Mouse (Mus musculus) left cerebral cortex, postnatal 10 days (tissue): ENCODE data around the gene Tpst1. TPM values are rescaled to one million over a fixed set of nuclear protein-coding genes. Genes with fewer than 3 reads are reported as not detected.

Experiments
- DNase-seq, 2 experiments: peaks; one replicate each; pipeline ENCODE4 v3.0.0; 2021 to 2022; ENCODE audit warnings: low spot score in 2 of 2, mixed read lengths in 1 of 2; ENCODE audit errors: extremely low spot score in 1 of 2
- intact Hi-C: fragments of 180-260 bp; cut with DNase I; formaldehyde crosslinking; loops from one replicate; pipeline ENCODE4 v1.15.1; 2025
- total RNA-seq, 2 experiments: library from RNA; stranded (reverse); gene quantifications; 2 replicates each; pipeline ENCODE4 v1.2.3; 2021

The Tpst1 gene
- total RNA-seq, 2 experiments from 2014 or later: 35.5 to 37.1 TPM

DNA sequence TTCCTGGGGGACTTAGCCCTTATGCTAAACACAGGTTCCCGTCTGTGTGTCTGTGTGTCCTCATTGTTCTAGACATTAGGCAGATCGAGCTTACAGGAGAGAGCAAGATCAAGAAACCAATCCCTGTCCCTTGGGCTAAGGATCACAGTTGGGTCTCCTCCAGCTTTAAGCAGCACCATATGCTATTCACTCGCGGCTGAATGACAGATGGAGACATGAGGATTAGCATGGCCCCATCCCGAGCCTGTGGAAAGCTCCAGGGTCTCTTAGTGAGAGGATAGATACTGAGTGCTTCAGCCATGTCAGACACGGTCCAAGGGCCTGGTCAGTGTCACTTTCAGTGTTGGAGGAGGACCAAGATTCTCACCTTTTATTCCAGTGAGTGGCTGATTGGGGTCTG lies 22.7 kb upstream of the Tpst1 start:
- intact Hi-C loops: no loop called here
- DNase-seq: no peak

DNA sequence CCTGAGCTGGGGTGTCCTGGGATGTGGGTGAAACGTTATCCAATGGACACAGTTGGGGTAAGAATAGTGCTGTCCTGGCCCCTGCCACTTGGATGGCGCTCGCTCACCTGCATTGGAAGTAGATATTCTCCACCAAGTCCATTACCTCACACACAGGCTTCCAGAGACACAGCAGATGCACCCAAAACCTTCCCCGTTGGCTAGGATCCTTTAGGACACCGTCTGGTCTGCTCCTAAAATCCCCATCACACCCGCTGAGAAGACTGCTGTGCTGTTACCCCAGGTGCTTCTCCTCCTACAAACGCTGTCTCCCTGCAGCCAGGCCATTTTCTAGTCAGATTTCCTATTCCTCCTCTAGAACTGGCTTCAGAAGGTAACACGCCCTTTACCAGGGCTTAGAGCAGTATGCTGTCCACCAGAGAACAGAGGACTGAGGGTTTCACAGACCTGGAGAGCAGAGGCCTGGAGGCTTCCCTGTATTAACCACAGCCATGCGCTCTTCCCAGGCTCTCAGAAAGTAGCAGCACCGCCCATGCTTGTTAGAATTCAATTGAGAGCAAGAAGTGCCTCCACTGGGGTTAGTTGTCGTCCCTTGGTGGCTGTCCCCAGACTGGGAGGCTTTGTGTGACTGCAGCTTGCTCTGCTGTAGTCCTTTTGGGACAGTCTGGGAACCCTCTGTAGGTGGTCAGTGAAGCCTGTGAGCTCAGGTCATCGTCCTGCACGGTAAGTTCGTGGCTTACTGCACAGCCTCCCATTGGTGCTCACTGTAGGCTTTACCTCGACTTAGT lies 21.9 kb upstream of the Tpst1 start:
- no peak for DNase-seq
- intact Hi-C loops: no loop called here

DNA sequence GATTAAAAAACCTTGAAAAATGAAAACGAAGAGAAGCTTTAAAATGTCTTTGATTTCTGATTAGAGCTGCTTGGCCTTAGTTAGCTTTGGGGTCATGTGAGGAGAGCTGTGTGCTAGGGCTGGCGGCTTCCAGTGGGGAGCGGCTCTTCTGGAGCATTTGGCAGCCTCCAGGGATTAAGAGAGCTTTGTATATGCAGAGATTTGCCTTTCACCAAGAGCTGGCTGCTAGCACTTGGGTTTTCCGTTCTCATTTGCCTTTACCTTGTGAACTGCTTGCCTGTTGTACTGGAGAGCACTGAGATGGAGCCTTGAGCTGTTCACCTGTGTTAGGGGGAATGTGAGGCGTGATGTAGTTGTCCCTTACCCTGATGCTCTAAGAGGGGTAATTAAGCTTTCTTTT lies 20.6 kb upstream of the Tpst1 start:
- intact Hi-C loops: no loop called here
- DNase-seq: no peak

- intact Hi-C loops: no loop called here
- no peak for DNase-seq
Measured at GRCm38 (mm10) chr5:130052955-130053354, 20.2 kb upstream of the Tpst1 start.

DNA sequence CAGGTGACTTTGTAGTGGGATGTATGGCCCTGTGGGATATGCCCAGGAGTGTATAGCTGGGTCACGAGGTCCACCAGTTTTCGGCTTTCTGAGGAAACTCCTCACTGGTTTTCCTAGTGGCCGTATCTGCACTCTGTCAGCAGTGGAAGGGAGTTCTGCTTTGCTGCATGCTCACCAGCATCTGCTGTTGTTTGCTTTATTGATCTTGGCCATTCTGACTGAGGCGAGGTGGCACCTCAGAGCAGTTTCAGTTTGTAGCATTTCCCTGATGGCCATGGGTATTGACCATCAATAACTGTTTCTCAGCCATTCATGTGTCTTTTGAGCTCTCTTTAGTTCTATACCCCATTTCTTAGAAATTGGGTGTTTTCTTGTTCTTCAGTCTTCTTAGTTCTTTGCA lies 17.4 kb upstream of the Tpst1 start:
- intact Hi-C loops: no loop called here
- no peak for DNase-seq

- intact Hi-C loops: no loop called here
- DNase-seq: no peak
Measured at GRCm38 (mm10) chr5:130056303-130056702, 16.8 kb upstream of the Tpst1 start.

- intact Hi-C loops: no loop called here
- peak in 1 of 2 experiments; percentile 57 for DNase-seq
Measured at GRCm38 (mm10) chr5:130059413-130060328, 13.5 kb upstream of the Tpst1 start.

DNA sequence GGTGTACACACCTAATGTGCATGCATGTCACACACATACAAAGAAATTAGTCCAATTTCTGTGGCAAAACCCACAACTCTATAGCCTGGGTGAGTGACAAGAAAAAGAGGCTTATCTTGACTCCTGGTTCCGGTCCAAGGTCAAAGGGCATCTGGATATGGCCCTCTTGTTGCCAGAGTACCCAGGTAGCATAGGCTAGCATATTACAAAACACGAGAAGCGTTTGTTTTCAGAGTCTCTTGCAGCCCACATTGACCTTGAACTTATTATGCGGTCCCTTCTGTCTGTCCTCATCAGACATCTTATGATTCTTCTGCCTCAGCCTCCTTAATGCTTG lies 12.8 kb upstream of the Tpst1 start:
- intact Hi-C loops: no loop called here
- no peak for DNase-seq

GRCm38 (mm10) chr5:130062096-130062495 lies 11.0 kb upstream of the Tpst1 start:
- peak in 1 of 2 experiments; percentile 33 for DNase-seq
- intact Hi-C loops: no loop called here

- intact Hi-C loops: no loop called here
- DNase-seq: no peak
Measured at GRCm38 (mm10) chr5:130063760-130064159, 9.4 kb upstream of the Tpst1 start.

GRCm38 (mm10) chr5:130065579-130065978 lies 7.5 kb upstream of the Tpst1 start:
- DNase-seq: no peak
- intact Hi-C loops: no loop called here

DNA sequence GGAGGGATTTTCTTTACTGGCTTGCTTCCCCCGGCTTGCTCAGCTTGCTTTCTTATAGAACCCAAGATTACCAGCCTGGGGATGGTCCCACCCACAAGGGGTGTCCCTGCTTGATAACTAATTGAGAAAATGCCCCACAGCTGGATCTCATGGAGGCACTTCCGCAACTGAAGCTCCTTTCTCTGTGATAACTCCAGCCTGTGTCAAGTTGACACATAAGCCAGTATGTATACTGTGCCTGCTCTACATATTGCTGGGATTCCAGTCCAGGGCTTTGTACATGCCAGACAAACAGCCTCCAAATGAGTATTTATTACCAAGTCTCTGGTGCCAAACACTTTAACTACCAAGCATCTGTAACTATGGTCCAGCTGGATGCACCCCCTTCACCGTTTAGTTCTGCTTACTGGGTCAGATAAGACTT lies 5.3 kb upstream of the Tpst1 start:
- intact Hi-C loops: no loop called here
- DNase-seq: no peak

- DNase-seq: no peak
- intact Hi-C loops: no loop called here
Measured at GRCm38 (mm10) chr5:130074491-130074890, 1.4 kb downstream of the Tpst1 start.

DNA sequence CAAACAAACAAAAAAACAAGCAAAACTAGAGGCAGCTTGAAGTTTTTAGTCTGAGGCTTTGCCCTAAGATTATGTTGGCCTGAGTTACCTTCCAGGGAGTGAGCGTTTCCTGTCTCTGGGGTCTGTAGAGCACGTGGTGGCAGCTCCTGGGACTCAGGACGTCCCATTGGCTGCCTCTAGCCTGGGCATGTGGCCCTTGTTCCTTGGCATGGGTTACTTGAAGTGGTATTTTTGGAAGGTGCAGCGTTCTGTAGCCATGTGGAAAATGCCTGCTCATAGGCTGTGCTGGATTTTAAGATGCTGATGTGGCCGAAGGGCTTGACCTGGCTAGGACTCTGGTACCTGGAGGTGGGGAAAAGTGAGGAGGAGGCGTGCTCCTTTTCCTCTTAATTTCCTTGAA lies 3.3 kb downstream of the Tpst1 start:
- no peak for DNase-seq
- intact Hi-C loops: loop anchor here (5.0 kb wide), 1 partner anchor 34 kb away; no protein-coding TSS in a partner anchor

DNA sequence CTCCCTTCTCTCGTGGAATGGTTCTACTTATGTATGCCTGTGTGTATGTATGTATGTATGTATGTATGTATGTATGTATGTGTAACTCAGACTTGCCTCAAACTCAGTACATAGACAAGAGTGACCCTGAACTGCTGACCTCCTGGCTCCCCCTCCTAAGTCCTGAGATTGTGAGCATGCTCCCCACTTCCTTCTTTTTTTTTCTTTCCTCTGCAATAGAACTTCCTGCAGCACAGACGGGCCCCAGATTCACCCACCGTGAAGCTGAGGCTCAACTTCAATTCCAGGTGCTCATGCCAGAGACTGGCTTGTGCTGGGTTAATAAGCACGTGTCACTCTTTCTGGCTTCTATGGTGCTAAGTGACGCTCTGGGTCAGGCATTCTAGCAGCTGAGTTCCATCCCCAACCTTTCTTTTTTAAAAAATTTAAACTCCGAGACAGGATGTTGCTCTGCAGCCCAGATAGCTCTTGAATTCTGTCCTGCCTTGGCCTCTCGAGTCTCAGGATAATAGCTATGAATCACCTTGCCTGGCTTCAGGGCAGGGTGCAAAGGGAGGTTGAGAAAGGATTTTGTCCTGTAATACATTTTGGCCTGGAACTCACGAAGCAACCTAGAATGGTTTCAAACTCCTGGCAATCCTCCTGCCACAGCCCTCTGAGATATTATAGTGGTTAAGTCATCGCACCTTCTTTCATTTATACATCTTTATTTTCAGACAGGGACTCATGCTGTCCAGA lies 5.1 kb downstream of the Tpst1 start:
- intact Hi-C loops: loop anchor here (5.0 kb wide), 1 partner anchor 36 kb away; no protein-coding TSS in a partner anchor
- DNase-seq: no peak

DNA sequence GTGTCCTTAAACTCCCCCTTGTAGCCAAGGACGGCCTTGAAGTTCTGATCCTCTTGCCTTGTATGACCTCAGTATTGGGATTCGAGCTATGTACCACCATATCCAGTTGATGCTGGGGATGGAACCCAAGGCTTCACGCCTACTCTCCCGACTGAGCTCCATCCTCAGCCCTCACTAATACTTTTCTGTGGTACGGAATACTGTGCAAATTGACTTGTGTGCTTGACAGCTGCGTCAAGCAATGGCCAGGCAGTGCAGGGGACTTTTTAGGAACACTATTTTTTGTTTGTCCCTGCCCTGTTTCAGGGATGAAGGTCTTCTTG lies 5.7 kb downstream of the Tpst1 start:
- intact Hi-C loops: loop anchor here (5.0 kb wide), 1 partner anchor 36 kb away; no protein-coding TSS in a partner anchor
- DNase-seq: no peak

GRCm38 (mm10) chr5:130079202-130080050 lies 6.3 kb downstream of the Tpst1 start:
- intact Hi-C loops: loop anchor here (5.0 kb wide), 1 partner anchor 37 kb away; no protein-coding TSS in a partner anchor
- DNase-seq: peak; percentile 92 to 96

- DNase-seq: no peak
- intact Hi-C loops: no loop called here
Measured at GRCm38 (mm10) chr5:130080051-130080681, 7.0 kb downstream of the Tpst1 start.
